Mouse (Mus musculus) MN1 (cell line): ENCODE data around the gene Cdkl5.
"Not testable (repeated sequence)": the region's sequence is repeated elsewhere in the genome, so short reads cannot be mapped to it uniquely, and the experiment has no call there.

ENCODE experiments used
- DNase-seq: peaks from one replicate; pipeline ENCODE4 v3.0.0-alpha.2; 2016; ENCODE audit warnings: low spot score

Gene Cdkl5

GRCm38 (mm10) chrX:160906952-160907351, 87.6 kb downstream of the Cdkl5 start, which contains the start of gene Gja6:
Gene Gja6 (minus strand): TSS chrX:160907052.
- no peak for DNase-seq

- no peak for DNase-seq
These were observed 88.0 kb downstream of the Cdkl5 start for GRCm38 (mm10) chrX:160906477-160906876.

- no peak for DNase-seq
These were observed 88.6 kb downstream of the Cdkl5 start for GRCm38 (mm10) chrX:160905913-160906312.

- no peak for DNase-seq
These were observed 89.3 kb downstream of the Cdkl5 start for GRCm38 (mm10) chrX:160905041-160905678.

- no peak for DNase-seq
These were observed 93.4 kb downstream of the Cdkl5 start for GRCm38 (mm10) chrX:160901118-160901517.

GRCm38 (mm10) chrX:160892077-160892476, 102.4 kb downstream of the Cdkl5 start:
- DNase-seq, result no peak

GRCm38 (mm10) chrX:160886301-160886700, 108.2 kb downstream of the Cdkl5 start:
- no peak for DNase-seq

GRCm38 (mm10) chrX:160866576-160866975, 127.9 kb downstream of the Cdkl5 start:
- DNase-seq, result no peak

GRCm38 (mm10) chrX:160865022-160865421, 129.5 kb downstream of the Cdkl5 start:
- DNase-seq, result no peak

GRCm38 (mm10) chrX:160863689-160864383, 130.7 kb downstream of the Cdkl5 start:
- no peak for DNase-seq

GRCm38 (mm10) chrX:160808226-160808625, 186.3 kb downstream of the Cdkl5 start:
- no peak for DNase-seq

- DNase-seq, result no peak
These were observed 189.9 kb downstream of the Cdkl5 start for GRCm38 (mm10) chrX:160804409-160805150.

- no peak for DNase-seq
These were observed 199.6 kb downstream of the Cdkl5 start for GRCm38 (mm10) chrX:160794920-160795319.

GRCm38 (mm10) chrX:160782276-160782675, 212.2 kb downstream of the Cdkl5 start:
- DNase-seq, result no peak

- DNase-seq, result no peak
These were observed 221.5 kb downstream of the Cdkl5 start for GRCm38 (mm10) chrX:160773033-160773432.

- not testable (repeated sequence) for DNase-seq
These were observed 224.9 kb downstream of the Cdkl5 start for GRCm38 (mm10) chrX:160769622-160770021.

- no peak for DNase-seq
These were observed 226.8 kb downstream of the Cdkl5 start, which contains the start of gene Rs1 for GRCm38 (mm10) chrX:160767713-160768112. Gene Rs1 (plus strand): TSS chrX:160768013.

- no peak for DNase-seq
These were observed 228.3 kb downstream of the Cdkl5 start for GRCm38 (mm10) chrX:160766233-160766616.

- DNase-seq, result peak; percentile 87
These were observed 228.9 kb downstream of the Cdkl5 start for GRCm38 (mm10) chrX:160765389-160766232.

- no peak for DNase-seq
These were observed 243.7 kb downstream of the Cdkl5 start for GRCm38 (mm10) chrX:160750808-160751207.

GRCm38 (mm10) chrX:160748653-160749052, 245.9 kb downstream of the Cdkl5 start:
- DNase-seq, result no peak

GRCm38 (mm10) chrX:160745399-160745798, 249.1 kb downstream of the Cdkl5 start:
- DNase-seq, result no peak
